Mouse (Mus musculus): ENCODE measurements around the gene Anks1b. TPM values are rescaled to one million over a fixed set of nuclear protein-coding genes. Genes with fewer than 3 reads are reported as not detected.

Anks1b gene
- polyA plus RNA-seq, 1 experiment from 2014 or later, result 23.6 TPM

DNA sequence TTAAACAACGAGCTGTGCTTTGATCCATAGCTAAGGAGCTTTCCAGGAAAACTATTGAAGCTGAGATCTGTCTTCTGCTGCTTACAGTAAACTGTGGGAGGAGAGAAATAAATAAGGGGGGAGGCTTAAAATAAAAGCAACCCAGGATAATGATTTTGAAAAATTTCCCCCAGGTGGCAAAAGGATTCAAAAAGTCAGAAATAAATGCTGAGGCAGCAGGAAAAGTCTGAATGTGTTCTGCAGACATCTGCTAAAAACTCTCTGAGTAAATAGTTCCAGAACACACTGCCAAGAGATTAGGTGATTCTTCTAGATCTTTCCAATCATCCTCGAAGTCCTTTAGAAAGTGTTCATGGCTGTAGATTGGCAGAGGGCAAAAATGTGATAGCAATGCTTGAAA, 865.2 kb downstream of the Anks1b start:
- 83% methylated on average over 2 of the region's 2 CpGs for WGBS
- no peak overlapping the region for H3K9ac ChIP-seq
- no peak overlapping the region for H3K4me3 ChIP-seq (replicated peaks)
- no peak for ATAC-seq (ENCODE audit: low FRiP score)
- no peaks in the 10 kb centered on the region for H3K4me1 ChIP-seq
- no peaks in the 10 kb centered on the region for H3K9me3 ChIP-seq
- no peak overlapping the region for H3K4me2 ChIP-seq
- no peaks in the 10 kb centered on the region for H3K36me3 ChIP-seq (replicated peaks)
- no peaks in the 10 kb centered on the region for H3K27me3 ChIP-seq
- H3K27ac ChIP-seq, result no peak overlapping the region

DNA sequence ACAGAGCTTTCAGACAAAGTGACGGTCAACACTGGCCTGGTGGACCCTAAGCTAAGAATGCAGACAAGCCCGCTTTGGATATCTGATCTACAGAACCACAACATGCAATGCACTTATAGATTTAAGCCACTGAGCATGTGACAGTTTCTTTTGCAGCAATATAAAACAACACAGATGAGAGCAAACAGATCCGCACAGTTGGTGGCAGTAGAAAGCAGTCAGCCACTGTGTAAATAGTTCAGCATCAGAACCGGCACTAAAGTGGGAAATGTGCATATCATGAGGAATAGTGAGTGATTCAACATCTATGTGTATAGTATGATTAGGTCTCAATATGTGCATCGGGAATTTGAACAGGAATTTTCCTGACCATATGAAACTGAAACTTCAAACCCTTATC, 867.6 kb downstream of the Anks1b start:
- no peaks in the 10 kb centered on the region for H3K4me1 ChIP-seq
- no peaks in the 10 kb centered on the region for H3K9me3 ChIP-seq
- no peak overlapping the region for H3K4me2 ChIP-seq
- WGBS, result 94% methylated on average over 5 of the region's 5 CpGs
- no peaks in the 10 kb centered on the region for H3K36me3 ChIP-seq (replicated peaks)
- ATAC-seq (ENCODE audit: low FRiP score), result no peak
- no peaks in the 10 kb centered on the region for H3K27me3 ChIP-seq
- H3K4me3 ChIP-seq (replicated peaks), result no peak overlapping the region
- no peak overlapping the region for H3K9ac ChIP-seq
- no peak overlapping the region for H3K27ac ChIP-seq

DNA sequence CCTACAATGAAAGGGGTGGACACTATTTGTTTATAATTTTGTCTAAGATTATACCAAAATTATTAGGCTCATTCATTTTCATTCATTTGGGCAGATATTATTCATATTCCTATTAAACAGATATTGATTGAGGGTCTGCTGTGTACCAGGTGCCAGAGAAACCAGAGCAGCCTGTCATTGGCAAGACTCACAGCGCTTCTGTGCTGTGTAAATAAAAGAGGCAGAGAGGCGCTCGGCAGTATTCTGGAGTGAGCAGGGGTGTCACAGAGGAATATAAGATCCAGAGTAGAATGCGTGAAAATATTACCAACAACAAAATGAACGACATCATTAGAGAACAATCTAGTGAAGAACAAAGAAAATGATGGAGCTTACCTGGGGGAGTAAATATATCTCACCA, 878.6 kb downstream of the Anks1b start:
- H3K4me1 ChIP-seq, result no peaks in the 10 kb centered on the region
- H3K36me3 ChIP-seq (replicated peaks), result no peaks in the 10 kb centered on the region
- no peak overlapping the region for H3K9ac ChIP-seq
- no peaks in the 10 kb centered on the region for H3K27me3 ChIP-seq
- no peak overlapping the region for H3K4me3 ChIP-seq (replicated peaks)
- 82% methylated on average over 5 of the region's 5 CpGs for whole genome bisulfite sequencing
- ATAC-seq (ENCODE audit: low FRiP score), result no peak
- H3K4me2 ChIP-seq, result no peak overlapping the region
- H3K27ac ChIP-seq, result no peak overlapping the region
- no peaks in the 10 kb centered on the region for H3K9me3 ChIP-seq

DNA sequence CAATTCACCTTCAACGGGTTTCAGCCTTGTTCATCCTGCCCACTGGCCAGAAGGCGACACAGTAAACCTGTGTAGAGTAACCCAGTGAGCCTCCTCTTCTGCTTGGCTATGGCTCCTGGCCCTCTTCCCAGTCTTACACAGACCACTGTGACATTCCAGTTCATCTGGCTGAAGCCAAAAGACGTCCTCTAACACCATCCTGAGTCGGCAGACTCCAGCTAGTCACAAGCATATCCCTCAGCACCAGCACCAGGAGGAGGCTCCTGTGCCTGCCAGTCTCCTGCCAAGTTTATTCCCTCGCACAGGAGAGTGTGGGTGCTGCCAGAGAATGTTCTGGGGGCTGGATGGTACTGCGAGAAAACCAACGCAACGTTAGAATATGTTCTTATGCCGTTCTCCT, 879.8 kb downstream of the Anks1b start:
- Histone ChIP-seq H3K9ac (no peak overlapping the region), H3K36me3 (replicated peaks) (no peaks in the 10 kb centered on the region), H3K4me3 (replicated peaks) (no peak overlapping the region), H3K4me2 (no peak overlapping the region), H3K27me3 (no peaks in the 10 kb centered on the region), H3K4me1 (no peaks in the 10 kb centered on the region), H3K27ac (no peak overlapping the region), H3K9me3 (no peaks in the 10 kb centered on the region)
- no peak for ATAC-seq (ENCODE audit: low FRiP score)
- 79% methylated on average over 9 of the region's 9 CpGs for WGBS

DNA sequence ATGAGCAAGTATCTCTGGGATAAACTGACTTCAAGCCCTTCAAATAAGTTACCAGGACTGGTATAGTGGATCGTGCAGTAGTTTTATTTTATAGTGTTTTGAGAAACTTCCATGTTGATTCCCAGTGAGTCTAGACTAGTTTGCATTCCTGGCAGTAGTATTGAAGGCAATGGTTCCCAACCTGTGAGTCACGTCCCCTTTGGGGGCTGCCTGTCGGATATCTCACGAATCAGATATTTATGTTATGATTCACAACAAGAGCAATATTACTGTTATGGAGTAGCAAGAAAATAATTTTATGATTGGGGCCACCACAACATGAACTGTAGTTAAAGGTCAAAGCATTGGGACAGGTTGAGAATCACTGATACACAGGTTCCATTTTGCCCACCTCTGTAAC, 884.5 kb downstream of the Anks1b start:
- H3K9ac ChIP-seq, result no peak overlapping the region
- H3K4me1 ChIP-seq, result no peaks in the 10 kb centered on the region
- H3K36me3 ChIP-seq (replicated peaks), result no peaks in the 10 kb centered on the region
- no peaks in the 10 kb centered on the region for H3K9me3 ChIP-seq
- no peaks in the 10 kb centered on the region for H3K27me3 ChIP-seq
- H3K27ac ChIP-seq, result no peak overlapping the region
- no peak overlapping the region for H3K4me2 ChIP-seq
- ATAC-seq (ENCODE audit: low FRiP score), result no peak
- H3K4me3 ChIP-seq (replicated peaks), result no peak overlapping the region
- WGBS, result 94% methylated on average over 4 of the region's 4 CpGs

DNA sequence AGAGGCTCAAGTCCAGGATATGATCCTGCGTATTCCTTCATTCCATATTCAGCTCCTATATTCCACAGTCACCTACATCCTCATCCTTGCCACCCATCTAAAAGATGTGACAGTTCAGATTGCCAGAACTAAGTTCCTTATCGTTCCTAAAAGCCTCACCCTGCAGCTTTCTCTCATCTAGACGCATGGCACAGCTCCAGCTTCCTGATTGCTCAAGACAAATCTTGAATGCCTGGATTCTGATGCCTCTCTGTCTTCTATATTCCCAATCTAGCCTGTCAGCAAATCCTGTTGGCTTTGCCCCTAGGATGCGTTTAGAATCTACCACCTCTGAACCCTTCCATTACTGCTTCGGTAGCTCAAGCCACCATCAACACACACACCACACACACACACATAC, 886.6 kb downstream of the Anks1b start:
- 92% methylated on average over 5 of the region's 5 CpGs for WGBS
- ATAC-seq (ENCODE audit: low FRiP score), result no peak

DNA sequence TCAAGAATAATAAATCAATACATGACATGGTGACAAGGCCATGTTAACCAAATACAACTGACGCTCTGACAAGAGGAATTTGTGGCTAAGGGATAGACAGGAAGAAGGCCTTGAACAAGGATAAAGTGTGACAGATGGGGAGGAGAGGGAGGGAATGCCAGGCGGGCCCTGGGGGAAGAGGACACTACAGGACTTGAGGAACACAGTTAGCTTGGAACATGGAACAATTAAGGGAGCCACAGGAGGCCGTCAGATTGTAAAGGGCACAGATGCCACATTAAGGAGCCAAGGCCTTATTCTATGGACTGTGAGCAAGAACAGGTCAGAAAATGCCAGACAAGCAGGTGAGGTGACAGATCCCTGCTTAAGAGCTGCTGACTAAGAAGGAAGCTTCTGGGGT, 893.0 kb downstream of the Anks1b start:
- Histone ChIP-seq H3K4me3 (replicated peaks) (no peak overlapping the region), H3K4me2 (no peak overlapping the region), H3K9ac (no peak overlapping the region), H3K27ac (no peak overlapping the region), H3K4me1 (peaks cover 13% of the 10 kb centered on the region), H3K36me3 (replicated peaks) (no peaks in the 10 kb centered on the region), H3K9me3 (no peaks in the 10 kb centered on the region), H3K27me3 (no peaks in the 10 kb centered on the region)
- WGBS, result 78% methylated on average over 3 of the region's 3 CpGs
- no peak for ATAC-seq (ENCODE audit: low FRiP score)

More for the DNA sequence above, 886.6 kb downstream of the Anks1b start:
- no peak overlapping the region for H3K27ac ChIP-seq
- no peaks in the 10 kb centered on the region for H3K9me3 ChIP-seq
- H3K4me3 ChIP-seq (replicated peaks), result no peak overlapping the region
- H3K4me1 ChIP-seq, result no peaks in the 10 kb centered on the region
- no peaks in the 10 kb centered on the region for H3K36me3 ChIP-seq (replicated peaks)
- H3K27me3 ChIP-seq, result no peaks in the 10 kb centered on the region
- no peak overlapping the region for H3K9ac ChIP-seq
- H3K4me2 ChIP-seq, result no peak overlapping the region

DNA sequence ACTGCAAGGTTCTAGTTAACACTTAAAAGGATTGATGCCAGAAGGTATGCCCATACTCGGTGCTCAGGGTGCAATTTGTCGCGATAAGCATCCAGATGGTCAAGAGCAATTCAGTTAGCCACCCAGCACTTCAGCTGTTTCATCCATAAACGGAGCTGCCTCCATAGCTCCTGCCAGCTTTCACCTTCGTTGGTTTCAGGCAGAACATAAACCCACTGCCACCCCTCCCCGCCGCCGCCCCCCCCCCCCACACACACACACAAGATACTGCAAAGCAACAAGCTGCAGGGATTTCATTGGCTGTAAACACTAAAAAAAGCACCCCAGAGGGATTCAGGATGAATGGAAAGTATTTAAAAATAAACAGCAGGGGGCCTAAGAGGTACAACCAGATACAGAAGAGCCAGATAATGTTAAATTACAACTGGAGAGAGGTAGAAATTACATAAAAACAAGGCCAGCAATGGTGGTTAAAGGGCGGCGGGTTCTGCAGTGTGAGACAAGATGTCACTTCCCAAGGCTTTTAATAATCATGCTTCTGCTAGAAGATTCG, 897.2 kb downstream of the Anks1b start:
- Histone ChIP-seq H3K4me2 (no peak overlapping the region), H3K36me3 (replicated peaks) (no peaks in the 10 kb centered on the region)

DNA sequence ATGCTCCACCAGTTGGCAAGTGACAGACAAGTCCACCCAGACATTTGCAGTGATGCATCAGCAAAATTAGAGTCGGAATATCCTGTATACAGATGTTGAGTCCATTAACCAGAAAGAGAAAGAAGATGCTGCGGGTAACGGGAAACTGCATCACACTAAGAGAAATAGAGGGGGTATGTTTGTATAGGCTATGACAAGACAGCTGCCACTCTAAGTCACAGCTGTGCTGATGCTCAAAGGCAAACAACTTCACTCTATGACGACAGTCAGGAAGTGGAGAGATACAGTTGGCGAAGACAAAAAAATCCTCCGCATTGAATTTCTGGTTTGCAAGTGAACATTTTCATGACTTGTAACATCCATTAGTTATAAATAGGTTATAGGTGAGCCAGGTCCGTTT, 897.7 kb downstream of the Anks1b start:
- no peak; the same call in 1 of the 2 replicates for ATAC-seq (ENCODE audit: low FRiP score)
- no peaks in the 10 kb centered on the region for H3K9me3 ChIP-seq
- H3K4me3 ChIP-seq (replicated peaks), result no peak overlapping the region
- peak overlapping the region; percentile 44 for H3K4me2 ChIP-seq
- peaks cover 19% of the 10 kb centered on the region for H3K4me1 ChIP-seq
- H3K27ac ChIP-seq, result no peak overlapping the region
- H3K27me3 ChIP-seq, result no peaks in the 10 kb centered on the region
- 44% methylated on average over 7 of the region's 7 CpGs for WGBS
- no peaks in the 10 kb centered on the region for H3K36me3 ChIP-seq (replicated peaks)
- H3K9ac ChIP-seq, result no peak overlapping the region

More for the DNA sequence above, 897.2 kb downstream of the Anks1b start:
- no peak overlapping the region for H3K27ac ChIP-seq
- H3K9ac ChIP-seq, result no peak overlapping the region
- ATAC-seq (ENCODE audit: low FRiP score), result peak; percentile 28; the same call in 1 of the 2 replicates
- 19% methylated on average over 11 of the region's 11 CpGs for WGBS
- H3K4me3 ChIP-seq (replicated peaks), result no peak overlapping the region
- H3K9me3 ChIP-seq, result no peaks in the 10 kb centered on the region
- no peaks in the 10 kb centered on the region for H3K27me3 ChIP-seq
- peaks cover 19% of the 10 kb centered on the region for H3K4me1 ChIP-seq

DNA sequence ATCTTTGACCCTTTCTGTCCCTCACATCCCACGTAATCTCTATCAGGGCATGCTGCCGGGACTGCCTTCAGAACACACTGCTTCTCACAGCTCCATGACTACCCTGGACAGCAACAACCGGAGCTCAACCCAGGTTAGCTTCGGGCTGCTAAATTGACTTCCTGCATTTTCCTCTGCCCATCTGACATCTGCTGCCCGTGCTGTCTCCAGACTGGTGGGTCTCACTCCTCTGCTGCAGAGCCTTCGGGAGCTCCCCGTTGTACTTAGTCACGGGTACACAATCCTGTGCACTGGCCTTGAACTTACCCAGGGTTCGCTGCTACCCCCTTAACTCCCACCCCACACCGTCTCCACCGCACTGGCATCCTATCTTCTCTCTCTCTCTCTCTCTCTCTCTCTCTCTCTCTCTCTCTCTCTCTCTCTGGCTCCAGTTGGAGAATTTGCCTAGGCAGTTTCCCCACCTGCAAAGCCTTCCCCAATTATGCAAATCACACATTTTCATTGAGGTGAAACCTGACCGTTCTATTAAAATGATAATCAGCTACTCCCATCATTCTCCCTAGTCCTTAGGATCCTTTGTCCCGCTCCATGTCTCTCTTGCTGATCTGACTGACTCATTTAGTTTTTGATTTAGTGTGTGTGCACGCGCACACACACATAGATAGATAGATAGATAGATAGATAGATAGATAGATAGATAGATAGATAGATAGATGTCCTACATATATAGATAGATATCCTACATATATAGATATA, 898.3 kb downstream of the Anks1b start:
- H3K27ac ChIP-seq, result no peak overlapping the region
- H3K9ac ChIP-seq, result no peak overlapping the region
- H3K4me2 ChIP-seq, result peak overlapping the region; percentile 44
- no peaks in the 10 kb centered on the region for H3K27me3 ChIP-seq
- WGBS, result 7% methylated on average over 15 of the region's 15 CpGs
- ATAC-seq (ENCODE audit: low FRiP score), result peak; percentile 45; the same call in 1 of the 2 replicates
- peaks cover 19% of the 10 kb centered on the region for H3K4me1 ChIP-seq
- H3K9me3 ChIP-seq, result no peaks in the 10 kb centered on the region
- H3K36me3 ChIP-seq (replicated peaks), result no peaks in the 10 kb centered on the region
- peak overlapping the region; percentile 5; the same call in 1 of the 2 replicates for H3K4me3 ChIP-seq (replicated peaks)

DNA sequence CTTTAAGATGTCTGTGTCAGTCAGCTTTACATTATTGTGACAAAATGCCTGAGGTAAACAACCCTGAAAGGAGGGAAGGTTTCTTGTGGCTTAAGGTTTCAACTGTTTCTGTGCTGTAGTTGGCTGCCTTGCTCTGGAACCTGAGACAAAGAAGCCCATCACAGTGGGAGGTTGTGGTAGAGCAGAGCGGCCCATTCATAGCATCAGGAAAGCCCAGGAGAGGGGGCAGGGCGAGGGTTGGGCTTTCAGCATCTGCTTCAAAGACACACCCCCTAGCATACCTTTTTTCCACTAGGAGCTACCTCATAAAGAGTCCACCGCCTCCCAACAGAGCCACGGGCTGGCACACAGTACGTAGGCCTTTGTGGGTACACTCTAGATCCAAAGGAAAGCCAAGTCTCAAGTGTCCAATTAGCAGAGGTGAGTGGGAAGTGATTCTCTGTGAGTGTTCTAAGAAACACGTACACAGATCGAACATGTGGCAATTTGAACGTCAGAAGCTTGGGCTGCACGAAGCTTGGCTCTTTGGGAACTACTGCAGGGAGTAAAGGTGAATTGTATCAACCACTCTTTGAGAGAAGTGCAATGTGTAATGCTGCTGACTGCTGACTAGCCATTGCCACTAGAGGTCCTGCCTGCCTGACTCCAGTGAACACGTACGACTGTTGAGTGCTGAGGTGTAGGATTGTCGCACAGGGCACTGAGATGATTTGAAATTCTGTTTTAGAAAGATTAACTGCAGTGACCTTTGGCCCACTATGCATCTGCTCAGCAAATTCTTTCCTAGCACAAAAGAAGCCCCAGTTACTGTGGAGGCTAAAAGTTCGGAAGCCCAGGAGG, 906.5 kb downstream of the Anks1b start:
- 45% methylated on average over 13 of the region's 13 CpGs for WGBS
- Histone ChIP-seq H3K9ac (no peak overlapping the region), H3K9me3 (no peaks in the 10 kb centered on the region), H3K36me3 (replicated peaks) (no peaks in the 10 kb centered on the region), H3K27me3 (no peaks in the 10 kb centered on the region), H3K4me1 (no peaks in the 10 kb centered on the region), H3K4me2 (no peak overlapping the region), H3K27ac (no peak overlapping the region), H3K4me3 (replicated peaks) (no peak overlapping the region)
- no peak for ATAC-seq (ENCODE audit: low FRiP score)

DNA sequence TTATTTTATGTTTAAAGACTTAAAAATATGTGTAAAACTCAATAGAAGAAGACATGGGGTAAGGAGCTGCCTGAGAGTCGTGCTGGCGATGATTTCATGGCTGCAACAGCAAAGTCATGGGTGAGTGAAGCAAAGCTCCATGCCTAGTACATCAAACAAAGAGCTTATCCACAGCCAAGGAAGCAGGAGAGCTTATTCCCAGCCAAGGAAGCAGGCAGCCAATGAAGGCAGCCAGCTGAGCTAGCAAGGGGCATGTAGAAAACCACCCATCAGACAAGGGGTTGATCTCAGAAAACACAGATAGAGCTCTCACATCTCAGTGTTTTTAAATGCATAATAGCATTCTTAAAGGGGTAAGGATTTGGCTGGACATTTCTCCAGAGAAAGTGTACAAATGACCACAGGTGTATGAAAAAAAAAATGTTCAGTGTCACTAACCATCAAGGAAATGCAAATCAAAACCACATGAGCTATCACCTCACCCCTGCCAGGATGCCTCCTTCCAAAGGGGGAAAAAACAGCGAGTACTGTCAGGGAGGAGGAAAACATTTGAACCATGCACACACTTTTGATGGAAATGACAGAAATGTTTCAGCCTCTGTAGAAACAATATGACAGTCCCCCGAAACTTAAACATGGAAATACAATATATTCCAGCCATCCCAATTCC, 911.8 kb downstream of the Anks1b start:
- WGBS, result 79% methylated on average over 4 of the region's 4 CpGs
- Histone ChIP-seq H3K4me3 (replicated peaks) (no peak overlapping the region), H3K27ac (no peak overlapping the region), H3K4me2 (no peak overlapping the region), H3K36me3 (replicated peaks) (no peaks in the 10 kb centered on the region), H3K4me1 (no peaks in the 10 kb centered on the region), H3K27me3 (no peaks in the 10 kb centered on the region), H3K9me3 (no peaks in the 10 kb centered on the region), H3K9ac (no peak overlapping the region)
- ATAC-seq (ENCODE audit: low FRiP score), result no peak
